Mouse (Mus musculus) central nervous system, embryonic 11.5 days (tissue): ENCODE measurements around the gene Tctn1. TPM values are rescaled to one million over a fixed set of nuclear protein-coding genes. Genes with fewer than 3 reads are reported as not detected.

Experiments used
- polyA plus RNA-seq: library from polyadenylated mRNA; depleted of rRNA; stranded (reverse); fragments of >200 nt; gene quantifications from 2 replicates; pipeline ENCODE4 v1.2.3, GENCODE M21; 2012; rRNA removed

Tctn1 gene
- polyA plus RNA-seq = 23.3 and 29.6 TPM in 2 replicates

DNA sequence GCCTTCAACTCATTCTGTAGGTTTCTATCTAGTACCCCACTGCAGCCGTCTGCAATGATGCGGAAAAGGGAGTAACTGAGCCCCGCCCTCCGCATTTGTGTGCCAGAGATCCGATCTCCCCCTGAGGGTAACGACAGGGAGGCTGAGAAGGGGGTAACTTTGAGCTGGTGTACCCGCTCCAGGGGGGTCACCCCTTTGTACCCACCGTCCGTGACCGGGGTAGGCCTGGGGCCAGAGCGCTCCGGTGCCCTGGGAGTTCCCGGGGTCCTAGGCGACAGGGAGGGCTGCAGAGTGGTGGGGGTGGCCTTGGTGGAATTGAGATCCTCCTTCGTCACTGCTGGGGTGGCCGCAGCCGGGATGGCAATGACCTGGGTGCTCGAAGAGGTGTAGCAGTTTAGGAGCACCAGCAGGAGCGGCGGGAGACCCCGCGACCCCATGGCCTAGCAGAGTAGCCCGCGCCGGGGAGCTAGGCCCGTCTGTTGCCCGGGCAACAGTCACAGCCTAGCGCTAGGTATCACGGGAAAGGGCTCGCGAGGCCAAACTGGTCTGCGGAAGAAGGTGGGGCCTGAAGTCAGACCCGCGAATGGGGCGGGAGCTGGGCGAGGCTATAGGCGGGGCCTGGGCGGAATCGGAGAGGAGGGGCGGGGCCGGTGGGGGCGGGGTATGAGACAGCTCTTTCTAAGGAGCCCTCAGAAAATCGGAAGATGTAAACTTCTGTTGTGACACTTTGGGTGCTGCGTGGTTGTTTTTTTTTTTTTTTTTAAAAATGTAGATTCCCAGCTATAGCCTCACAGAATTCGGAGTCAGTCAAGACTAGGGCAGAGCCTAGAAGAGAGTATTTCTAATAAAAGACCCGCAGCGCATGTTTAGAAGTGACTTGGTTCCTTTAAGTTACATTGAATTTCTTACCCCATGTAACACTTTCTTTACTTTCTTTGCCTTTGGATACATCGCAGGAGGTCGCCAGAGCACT lies at the start of gene Tctn1:
TSS of gene Tctn1 (minus strand) at position 528 of the 973 bp plus-strand sequence.

DNA sequence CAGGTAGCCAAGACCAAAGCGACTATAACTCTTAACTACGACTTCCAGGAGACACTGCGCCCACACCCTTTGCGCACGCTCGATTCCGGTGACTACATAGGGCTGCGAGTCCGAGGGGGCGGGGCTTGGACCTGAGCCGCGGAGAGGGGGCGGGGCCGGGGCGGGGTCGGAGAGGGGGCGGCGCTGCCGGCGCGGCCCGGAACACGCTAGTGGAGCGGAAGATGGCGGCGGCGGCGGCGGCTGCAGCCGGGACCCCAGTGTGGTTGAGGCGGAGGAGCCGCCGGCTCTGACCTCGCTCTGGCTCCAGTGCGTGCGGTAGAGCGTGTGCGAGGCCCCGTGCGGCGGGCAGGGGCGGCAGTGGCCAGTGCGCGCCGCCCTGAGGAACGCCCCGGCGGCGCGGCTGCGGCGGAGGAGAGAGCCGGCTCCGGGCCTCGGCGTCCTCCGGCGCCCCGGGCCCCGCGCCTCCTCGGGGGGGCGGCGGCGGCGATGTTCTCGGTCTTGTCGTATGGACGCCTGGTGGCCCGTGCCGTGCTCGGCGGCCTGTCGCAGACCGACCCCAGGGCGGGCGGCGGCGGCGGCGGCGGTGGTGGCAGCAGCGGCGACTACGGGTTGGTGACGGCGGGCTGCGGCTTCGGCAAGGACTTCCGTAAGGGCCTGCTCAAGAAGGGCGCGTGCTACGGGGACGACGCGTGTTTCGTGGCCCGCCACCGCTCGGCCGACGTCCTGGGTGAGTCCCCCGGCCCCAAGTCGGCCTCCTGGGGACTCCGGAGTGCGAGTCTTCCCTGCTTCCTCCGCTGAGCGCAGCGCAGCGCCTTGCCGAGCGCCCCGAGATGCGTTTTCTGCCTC lies 20.1 kb upstream of the Tctn1 start, which contains the start of gene Pptc7:
TSS of gene Pptc7 (plus strand) at position 183 of the 846 bp plus-strand sequence.

DNA sequence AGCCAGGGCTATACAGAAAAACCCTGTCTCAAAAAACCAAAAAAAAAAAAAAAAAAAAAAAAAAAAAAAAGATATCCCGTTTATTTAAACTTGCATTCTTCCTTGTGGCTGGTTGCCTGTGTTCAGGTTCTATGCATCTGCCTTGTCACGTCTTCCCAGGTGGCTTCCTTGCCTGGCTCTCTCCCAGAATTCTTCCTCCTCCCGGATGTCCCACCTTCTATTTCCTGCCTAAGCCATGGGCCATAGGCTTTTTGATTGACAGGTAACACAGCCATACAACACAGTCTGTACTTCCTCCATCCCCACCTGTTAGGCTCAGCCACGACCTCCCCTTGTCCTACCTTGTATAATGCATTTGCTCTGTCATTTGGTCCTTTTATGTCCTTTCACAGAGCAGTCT lies 57.8 kb downstream of the Tctn1 start, which contains the start of gene Hvcn1:
TSS of gene Hvcn1 (plus strand) at position 330 of the 400 bp plus-strand sequence.

Other genes starting within 250 kb of the Tctn1 start
- 25.1 and 29.6 TPM in 2 replicates for gene Cux2, start 214.4 kb downstream of the Tctn1 start, polyA plus RNA-seq
- gene Myl2, start 163.5 kb downstream of the Tctn1 start, polyA plus RNA-seq = 144 and 145 TPM in 2 replicates
- 0.06 TPM in 1 of 2 replicates, not detected in the other for gene Ccdc63, start 123.6 kb downstream of the Tctn1 start, polyA plus RNA-seq
- gene Ppp1cc, start 106.2 kb downstream of the Tctn1 start, polyA plus RNA-seq = 365 and 385 TPM in 2 replicates
- 6.6 and 8.2 TPM in 2 replicates for gene Hvcn1, start 57.7 kb downstream of the Tctn1 start, polyA plus RNA-seq
- 12.5 and 13.1 TPM in 2 replicates for gene Pptc7, start 19.9 kb upstream of the Tctn1 start, polyA plus RNA-seq
- 12.2 and 16.5 TPM in 2 replicates for gene Rad9b, start 89.8 kb upstream of the Tctn1 start, polyA plus RNA-seq
- gene Vps29, start 89.9 kb upstream of the Tctn1 start, polyA plus RNA-seq = 88.1 and 118 TPM in 2 replicates
- 60.6 and 60.7 TPM in 2 replicates for gene Gpn3, start 107.4 kb upstream of the Tctn1 start, polyA plus RNA-seq
- gene Fam216a, start 107.9 kb upstream of the Tctn1 start, polyA plus RNA-seq = 84.8 and 92.8 TPM in 2 replicates
- gene Arpc3, start 127.4 kb upstream of the Tctn1 start, polyA plus RNA-seq = 236 and 238 TPM in 2 replicates
- gene Anapc7, start 157.2 kb upstream of the Tctn1 start, polyA plus RNA-seq = 57.4 and 57.8 TPM in 2 replicates
- gene Atp2a2, start 237.8 kb upstream of the Tctn1 start, polyA plus RNA-seq = 106 and 110 TPM in 2 replicates